13 mouse cellular contexts compared by ENCODE assay signal in the genomic region with DNA sequence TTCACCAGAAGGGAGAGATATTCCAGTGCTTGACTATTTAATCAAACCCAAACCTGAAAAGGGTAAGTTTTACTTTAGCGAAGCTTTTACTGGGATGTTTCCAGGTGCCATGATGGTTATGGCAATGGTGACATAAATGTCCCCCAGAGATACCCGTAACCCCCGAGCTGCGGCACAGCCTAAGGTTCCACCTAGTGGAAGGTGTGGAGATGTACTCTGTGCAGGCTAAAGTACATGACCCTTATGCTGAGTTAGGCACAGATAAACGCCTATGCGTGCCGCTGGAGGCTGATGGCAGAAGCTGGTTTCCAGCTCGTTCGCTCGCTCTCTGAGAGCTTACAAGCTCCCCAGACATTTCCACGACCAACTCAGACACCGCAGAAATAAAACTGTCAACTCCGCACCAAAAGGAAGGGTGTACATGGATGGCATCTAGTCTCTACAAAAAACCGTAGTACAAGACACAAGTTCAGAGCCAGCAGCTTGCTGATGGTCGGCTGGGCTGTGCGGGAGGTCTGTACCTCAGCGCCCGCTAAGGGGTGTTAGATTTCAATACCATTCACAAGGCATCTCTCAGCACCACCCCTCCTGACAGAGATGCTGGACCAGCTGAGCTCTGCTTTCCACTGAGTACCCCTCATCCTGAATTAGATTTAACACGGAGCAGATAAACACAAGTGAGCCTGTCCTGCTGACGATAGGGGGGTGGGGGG. TPM values are rescaled to one million over a fixed set of nuclear protein-coding genes. Genes with fewer than 3 reads are reported as not detected.
DNase-seq lines count a peak whose midpoint lies in the region; ATAC-seq lines count a peak whose summit lies in the region.
"Had no signal": no experiment of that assay in that cellular context is flagged by ENCODE, and none has a peak within 500 bp of the region (broad histone marks: within the 10 kb centered on the region; RNA-seq: fewer than 3 reads in every experiment).

No protein-coding gene starts in this region.

- no peak for DNase-seq in heart, postnatal 36 days
- peak; percentile 11 for DNase-seq in forelimb bud, embryonic 11.5 days (ENCODE audit: low read depth, low spot score)
- no peak for DNase-seq in thymus, postnatal 14 days
- no peak for DNase-seq in left cerebral cortex, postnatal 14 days (ENCODE audit: low spot score in 2 of 2)
- DNase-seq: adrenal gland, postnatal 10 days; left cerebral cortex, postnatal 4 days; right cerebral cortex, postnatal 4 days had no signal

- no peaks in the 10 kb centered on the region for H3K36me3 ChIP-seq in heart, embryonic 11.5 days (ENCODE audit: control insufficient read depth, insufficient read depth, low read length)
- no peaks in the 10 kb centered on the region for H3K36me3 ChIP-seq in midbrain, embryonic 15.5 days (replicated peaks)
- H3K36me3 ChIP-seq: embryonic facial prominence, embryonic 15.5 days; intestine, embryonic 15.5 days had no signal

- intact Hi-C loops in heart, postnatal 36 days (cut with DNase I) = loop anchor here (5.0 kb wide), 1 partner anchor 47 kb away; no protein-coding TSS in a partner anchor
- intact Hi-C loops in left cerebral cortex, postnatal 14 days (cut with DNase I) = loop anchor here (5.0 to 10.0 kb wide), 2 partner anchors 102 to 995 kb away; no protein-coding TSS in a partner anchor

- ATAC-seq in heart, embryonic 11.5 days (replicated peaks; ENCODE audit: insufficient number of reproducible peaks, low FRiP score, low TSS enrichment) = no peak
- ATAC-seq in common myeloid progenitor, adult 5-6 weeks (replicated peaks; ENCODE audit: low read depth, poor library complexity, severe bottlenecking) = peak; percentile 9; the same call in 1 of the 2 replicates
- ATAC-seq in midbrain, embryonic 15.5 days (replicated peaks) = peak; percentile 45; the same call in 1 of the 2 replicates
- no peak for ATAC-seq in megakaryocyte, adult 5-6 weeks (ENCODE audit: poor library complexity, severe bottlenecking)
- ATAC-seq: intestine, embryonic 15.5 days had no signal

- H3K4me1 ChIP-seq in heart, embryonic 11.5 days (ENCODE audit: control insufficient read depth, insufficient read depth, low read length) = peaks cover 3% of the 10 kb centered on the region; the same call in 1 of the 2 replicates
- H3K4me1 ChIP-seq in midbrain, embryonic 15.5 days = peaks cover 16% of the 10 kb centered on the region
- H3K4me1 ChIP-seq: intestine, embryonic 15.5 days had no signal

- peak overlapping the region; percentile 41 for H3K4me2 ChIP-seq in heart, embryonic 11.5 days
- peak overlapping the region; percentile 37 for H3K4me2 ChIP-seq in midbrain, embryonic 15.5 days
- H3K4me2 ChIP-seq: embryonic facial prominence, embryonic 15.5 days; intestine, embryonic 15.5 days had no signal

- no peak overlapping the region for H3K4me3 ChIP-seq in heart, embryonic 11.5 days (ENCODE audit: low read depth, low read length)
- peak overlapping the region; percentile 6; the same call in 1 of the 2 replicates for H3K4me3 ChIP-seq in midbrain, embryonic 15.5 days
- H3K4me3 ChIP-seq: embryonic facial prominence, embryonic 15.5 days; intestine, embryonic 15.5 days had no signal

- no peak overlapping the region for H3K27ac ChIP-seq in heart, embryonic 11.5 days (ENCODE audit: low read depth, low read length)
- no peak overlapping the region for H3K27ac ChIP-seq in midbrain, embryonic 15.5 days
- H3K27ac ChIP-seq: embryonic facial prominence, embryonic 15.5 days; intestine, embryonic 15.5 days had no signal

- H3K9me3 ChIP-seq in heart, embryonic 11.5 days (replicated peaks; ENCODE audit: control insufficient read depth, low read length) = no peaks in the 10 kb centered on the region
- no peaks in the 10 kb centered on the region for H3K9me3 ChIP-seq in midbrain, embryonic 15.5 days
- H3K9me3 ChIP-seq: embryonic facial prominence, embryonic 15.5 days; intestine, embryonic 15.5 days had no signal

- 35% methylated on average over 20 of the region's 20 CpGs for WGBS in heart, embryonic 11.5 days (ENCODE audit: insufficient replicate concordance)
- 39% methylated on average over 20 of the region's 20 CpGs for WGBS in midbrain, embryonic 15.5 days

- H3K9ac ChIP-seq in heart, embryonic 11.5 days (ENCODE audit: low read depth, low read length) = no peak overlapping the region
- H3K9ac ChIP-seq in midbrain, embryonic 15.5 days = no peak overlapping the region
- H3K9ac ChIP-seq: embryonic facial prominence, embryonic 15.5 days; intestine, embryonic 15.5 days had no signal

- H3K27me3 ChIP-seq in heart, embryonic 11.5 days (ENCODE audit: control insufficient read depth, insufficient read depth, low read length) = peaks cover 7% of the 10 kb centered on the region
- H3K27me3 ChIP-seq in midbrain, embryonic 15.5 days (replicated peaks) = no peaks in the 10 kb centered on the region; the same call in 1 of the 2 replicates
- H3K27me3 ChIP-seq: embryonic facial prominence, embryonic 15.5 days had no signal

RNA-seq across cellular contexts. Expression of a gene that starts 28.4 kb away (rescaled TPM):
- polyA plus RNA-seq in heart, embryonic 11.5 days (2014; fragmentation: Nextera tagmentation; extraction: Ambion mirVana) = 181 and 182 TPM in 2 replicates
- total RNA-seq in heart, postnatal 36 days (2021) = 10 to 100 TPM; 81.1 to 91.9 TPM
- 155 and 175 TPM in 2 replicates for total RNA-seq in common myeloid progenitor, adult 5-6 weeks (2017)
- polyA plus RNA-seq in midbrain, embryonic 15.5 days (2015; fragmentation: Nextera tagmentation; extraction: Ambion mirVana) = 360 and 386 TPM in 2 replicates
- total RNA-seq in left cerebral cortex, postnatal 14 days (2021) = 100 to 1,000 TPM; 148 to 157 TPM
- total RNA-seq in megakaryocyte, adult 5-6 weeks (2015) = 118 and 139 TPM in 2 replicates
- total RNA-seq in megakaryocyte, adult 5-6 weeks (2017) = 221 and 235 TPM in 2 replicates

RNA-seq across cellular contexts. Expression of a gene that starts 38.4 kb away (rescaled TPM):
- 45.4 and 50.1 TPM in 2 replicates for polyA plus RNA-seq in heart, embryonic 11.5 days (2014; fragmentation: Nextera tagmentation; extraction: Ambion mirVana)
- 10 to 100 TPM; 39.9 to 42.2 TPM for total RNA-seq in heart, postnatal 36 days (2021)
- 25.1 and 41.0 TPM in 2 replicates for total RNA-seq in common myeloid progenitor, adult 5-6 weeks (2017)
- 84.8 and 86.1 TPM in 2 replicates for polyA plus RNA-seq in midbrain, embryonic 15.5 days (2015; fragmentation: Nextera tagmentation; extraction: Ambion mirVana)
- total RNA-seq in left cerebral cortex, postnatal 14 days (2021) = 10 to 100 TPM; 68.4 to 77.1 TPM
- total RNA-seq in megakaryocyte, adult 5-6 weeks (2015) = 19.9 and 27.3 TPM in 2 replicates
- 24.4 and 29.7 TPM in 2 replicates for total RNA-seq in megakaryocyte, adult 5-6 weeks (2017)

Comparison
In these comparisons a context has a peak if more than half of its experiments do, and no peak if none do; other contexts are left out.
1. ATAC-seq: peak in common myeloid progenitor, adult 5-6 weeks (single experiment) and midbrain, embryonic 15.5 days (single experiment); none in heart, embryonic 11.5 days (single experiment) and megakaryocyte, adult 5-6 weeks (single experiment).